Mouse (Mus musculus) midbrain, postnatal 0 days (tissue): Measurements from ENCODE around the gene Slc9a8. TPM values are rescaled to one million over a fixed set of nuclear protein-coding genes. Genes with fewer than 3 reads are reported as not detected.

Source experiments
- ATAC-seq: fragments of 200-750 bp; cut with Nextera tagmentation; 2 replicates; pipeline ENCODE4 v1.8.0; 2017; ENCODE audit warnings: moderate number of reproducible peaks, mild to moderate bottlenecking, moderate TSS enrichment, moderate library complexity; ENCODE audit not compliant: low FRiP score
- DNase-seq: peaks from one replicate; pipeline ENCODE4 v3.0.0-alpha.2; 2015; ENCODE audit warnings: low spot score
- H3K27ac ChIP-seq: fragments of 300-500 bp; sonication (generic); 2 replicates; pipeline ENCODE4 v1.5.1; 2014; ENCODE audit warnings: low read depth, mild to moderate bottlenecking, low read length, mixed read lengths
- H3K27me3 ChIP-seq: fragments of 300-500 bp; sonication (generic); 2 replicates; pipeline ENCODE4 v1.6.1; 2014; ENCODE audit warnings: low read length, control low read depth, mixed read lengths; ENCODE audit not compliant: insufficient read depth
- H3K36me3 ChIP-seq: fragments of 300-500 bp; sonication (generic); 2 replicates; pipeline ENCODE4 v1.6.1; 2014; ENCODE audit warnings: low read length, control low read depth, mixed read lengths; ENCODE audit not compliant: insufficient read depth
- H3K4me1 ChIP-seq: fragments of 300-500 bp; sonication (generic); 2 replicates; pipeline ENCODE4 v1.6.1; 2014; ENCODE audit warnings: mild to moderate bottlenecking, control low read depth, antibody characterized with exemption, low read length, mixed read lengths; ENCODE audit not compliant: insufficient read depth
- H3K4me2 ChIP-seq: fragments of 300-500 bp; sonication (generic); 2 replicates; pipeline ENCODE4 v1.6.1; 2014; ENCODE audit warnings: low read depth, mild to moderate bottlenecking, low read length, mixed read lengths; ENCODE audit not compliant: poor library complexity, severe bottlenecking
- H3K4me3 ChIP-seq: fragments of 300-500 bp; sonication (generic); 2 replicates; pipeline ENCODE4 v1.5.1; 2014; ENCODE audit warnings: low read depth, mild to moderate bottlenecking, low read length, moderate library complexity
- H3K9ac ChIP-seq: fragments of 300-500 bp; sonication (generic); replicated peaks from 2 replicates; pipeline ENCODE4 v1.6.1; 2014; ENCODE audit warnings: mild to moderate bottlenecking, low read length, moderate library complexity, mixed read lengths; ENCODE audit not compliant: poor library complexity, severe bottlenecking
- H3K9me3 ChIP-seq: fragments of 300-500 bp; sonication (generic); 2 replicates; pipeline ENCODE4 v1.6.1; 2016; ENCODE audit warnings: low read length, control low read depth
- CTCF ChIP-seq: IDR thresholded peaks from 2 replicates; pipeline ENCODE4 v1.5.1; 2016; ENCODE audit warnings: antibody characterized with exemption, mild to moderate bottlenecking
- WGBS: fragments of 180-500 bp; shearing (Covaris S2); extraction: QIAGEN DNeasy Blood & Tissue Kit; methylation state at CpG from one replicate; pipeline ENCODE4 v1.1.7; 2014; 5-methylcytosine and 5-hydroxymethylcytosine counted together
- polyA plus RNA-seq: library from polyadenylated mRNA; unstranded; fragments of >200 nt; fragmentation: Nextera tagmentation; extraction: Ambion mirVana; gene quantifications from 2 replicates; pipeline ENCODE4 v1.2.1, GENCODE M21; 2015
- total RNA-seq: library from RNA; depleted of rRNA; stranded (reverse); fragments of >200 nt; gene quantifications from 2 replicates; pipeline ENCODE4 v1.2.3, GENCODE M21; 2014

Slc9a8 gene
- total and polyA plus RNA-seq, 2 experiments from 2014 or later = 17.9 to 30.6 TPM

DNA sequence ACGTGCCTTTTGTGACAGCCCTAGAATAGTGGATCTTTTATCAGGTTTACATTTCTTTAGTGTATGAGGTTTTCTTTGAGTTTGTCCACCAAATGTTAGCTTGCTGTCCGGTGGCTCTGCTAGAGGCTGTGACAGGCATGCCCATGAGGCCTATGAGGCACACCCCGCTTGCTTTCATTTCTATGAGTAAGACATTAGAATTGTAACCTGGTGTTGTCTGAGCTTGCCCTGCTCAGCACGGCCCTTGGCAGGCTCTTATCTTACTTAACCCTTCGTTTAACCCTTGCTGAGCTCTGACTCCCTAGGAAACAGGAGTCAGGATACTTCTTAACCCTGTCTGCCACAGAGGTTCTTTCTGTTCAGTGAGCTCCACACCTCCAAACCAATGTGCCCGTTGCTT lies 3.9 kb downstream of the Slc9a8 start:
- TF ChIP-seq CTCF = no peak
- no peaks in the 10 kb centered on the region for H3K27me3 ChIP-seq
- peaks cover 36% of the 10 kb centered on the region for H3K36me3 ChIP-seq
- ATAC-seq (no peak), DNase-seq (no peak)
- no peak overlapping the region for H3K4me3 ChIP-seq
- no peak overlapping the region for H3K4me2 ChIP-seq
- H3K9ac ChIP-seq = no peak overlapping the region
- WGBS = 87% methylated on average over 6 of the region's 6 CpGs
- no peaks in the 10 kb centered on the region for H3K9me3 ChIP-seq
- H3K27ac ChIP-seq = no peak overlapping the region
- H3K4me1 ChIP-seq = peaks cover 12% of the 10 kb centered on the region; the same call in 1 of the 2 replicates

DNA sequence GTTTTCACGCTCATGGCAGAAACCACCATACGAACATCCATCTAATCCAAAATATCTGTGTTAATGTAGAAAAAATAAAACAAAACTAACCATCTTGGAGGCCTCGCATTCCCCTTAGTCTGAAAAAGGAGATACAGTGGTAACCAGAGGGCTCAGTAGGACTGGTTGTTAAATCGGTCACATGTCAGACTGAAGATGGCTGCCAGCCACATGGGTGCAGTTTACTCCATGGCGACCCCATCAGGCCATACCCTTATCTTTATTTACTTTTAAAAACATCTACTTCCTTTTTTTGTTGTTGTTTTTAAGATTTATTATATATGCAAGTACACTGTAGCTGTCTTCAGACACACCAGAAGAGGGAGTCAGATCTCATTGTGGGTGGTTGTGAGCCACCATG lies 8.1 kb downstream of the Slc9a8 start:
- Histone ChIP-seq H3K36me3 (peaks cover 32% of the 10 kb centered on the region), H3K27me3 (no peaks in the 10 kb centered on the region), H3K27ac (no peak overlapping the region), H3K9me3 (no peaks in the 10 kb centered on the region), H3K4me1 (no peaks in the 10 kb centered on the region), H3K4me2 (no peak overlapping the region), H3K4me3 (no peak overlapping the region), H3K9ac (no peak overlapping the region)
- no peak for ATAC-seq
- 95% methylated on average over 5 of the region's 5 CpGs for WGBS
- DNase-seq = no peak
- TF ChIP-seq CTCF = no peak

DNA sequence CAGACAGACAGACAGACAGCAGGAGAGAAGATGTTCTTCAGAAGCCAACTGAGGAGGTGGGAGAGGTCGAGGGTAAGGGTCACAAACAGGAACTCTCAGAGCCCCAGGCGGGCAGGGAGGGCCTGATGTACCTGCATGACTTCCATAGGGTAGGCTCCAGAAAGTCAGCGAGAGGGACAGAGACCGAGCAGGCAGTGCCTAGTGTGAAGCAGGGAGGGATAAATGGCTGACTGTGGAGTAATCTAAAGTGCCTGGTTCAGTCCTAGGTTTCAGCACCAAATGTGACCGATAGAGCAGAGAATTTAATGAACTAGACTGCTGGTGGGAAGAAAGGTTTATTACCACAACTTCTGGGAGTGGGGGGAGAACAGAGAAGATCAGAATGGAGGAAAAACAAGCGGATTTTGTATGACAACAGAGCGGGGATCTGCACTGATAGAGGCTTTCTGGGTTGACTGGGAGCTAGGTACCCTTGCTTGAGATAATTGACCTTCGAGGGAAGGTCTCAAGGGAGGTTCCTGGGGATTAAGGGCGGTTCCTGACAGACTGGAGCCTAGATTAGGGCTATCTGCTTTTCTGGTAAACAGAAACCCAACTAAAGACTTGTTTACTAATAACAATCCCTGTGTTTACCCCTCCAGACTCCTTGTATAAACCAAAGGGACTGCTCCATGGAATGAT lies 9.4 kb downstream of the Slc9a8 start:
- H3K27ac ChIP-seq = no peak overlapping the region
- H3K9me3 ChIP-seq = no peaks in the 10 kb centered on the region
- H3K4me2 ChIP-seq = no peak overlapping the region
- H3K36me3 ChIP-seq = peaks cover 27% of the 10 kb centered on the region
- ATAC-seq (no peak), DNase-seq (no peak)
- WGBS = 73% methylated on average over 9 of the region's 9 CpGs
- no peaks in the 10 kb centered on the region for H3K27me3 ChIP-seq
- no peak overlapping the region for H3K9ac ChIP-seq
- H3K4me3 ChIP-seq = no peak overlapping the region
- no peaks in the 10 kb centered on the region for H3K4me1 ChIP-seq
- TF ChIP-seq CTCF = no peak

DNA sequence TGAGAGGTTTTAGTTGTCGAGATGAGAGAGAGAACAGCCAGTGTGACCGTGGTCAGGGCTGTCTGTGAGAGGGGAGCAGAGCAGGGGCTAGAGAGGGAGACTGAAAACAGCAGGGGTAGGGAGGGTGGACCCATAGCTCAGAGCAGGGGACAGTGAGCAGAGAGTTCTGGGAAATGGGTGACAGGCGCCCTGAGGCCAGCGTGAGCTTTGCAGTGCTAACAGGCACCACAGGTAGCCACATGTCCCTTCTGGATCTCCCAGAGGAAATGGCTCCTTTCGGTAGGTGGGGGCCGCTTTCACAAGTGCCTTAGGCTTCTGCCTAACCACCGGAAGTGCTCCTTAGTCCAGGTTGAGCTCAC lies 9.9 kb downstream of the Slc9a8 start:
- H3K4me3 ChIP-seq = no peak overlapping the region
- DNase-seq = no peak
- TF ChIP-seq CTCF = no peak

DNA sequence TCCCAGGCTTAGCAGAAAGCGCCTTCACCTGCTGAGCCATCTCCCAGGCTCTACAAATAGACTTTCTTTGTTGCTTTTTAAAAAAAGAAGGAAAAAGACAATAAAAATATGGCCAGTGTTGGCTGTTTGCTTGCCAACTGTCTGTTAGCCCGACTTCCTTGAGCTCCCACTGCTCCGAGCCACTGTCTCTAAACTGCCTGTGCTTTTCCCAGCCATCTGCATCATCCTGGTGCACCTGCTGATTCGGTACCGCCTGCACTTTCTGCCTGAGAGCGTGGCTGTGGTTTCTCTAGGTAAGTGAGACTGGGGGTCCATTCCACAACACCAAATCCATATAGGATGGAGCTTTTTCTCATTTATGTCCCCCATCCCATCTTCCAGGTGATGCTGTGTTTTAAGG lies 13.1 kb downstream of the Slc9a8 start:
- 95% methylated on average over 6 of the region's 6 CpGs for WGBS
- no peak overlapping the region for H3K9ac ChIP-seq
- H3K4me1 ChIP-seq = no peaks in the 10 kb centered on the region
- no peaks in the 10 kb centered on the region for H3K9me3 ChIP-seq
- no peak overlapping the region for H3K4me2 ChIP-seq
- no peaks in the 10 kb centered on the region for H3K27me3 ChIP-seq
- H3K4me3 ChIP-seq = no peak overlapping the region
- DNase-seq = no peak
- no peak overlapping the region for H3K27ac ChIP-seq
- peaks cover 6% of the 10 kb centered on the region for H3K36me3 ChIP-seq
- ATAC-seq = no peak
- no peak for TF ChIP-seq CTCF

More for the DNA sequence above, 9.9 kb downstream of the Slc9a8 start:
- whole genome bisulfite sequencing = 89% methylated on average over 7 of the region's 7 CpGs
- ATAC-seq = no peak
- Histone ChIP-seq H3K27me3 (no peaks in the 10 kb centered on the region), H3K27ac (no peak overlapping the region), H3K4me2 (no peak overlapping the region), H3K4me1 (no peaks in the 10 kb centered on the region), H3K9me3 (no peaks in the 10 kb centered on the region), H3K36me3 (peaks cover 23% of the 10 kb centered on the region), H3K9ac (no peak overlapping the region)

DNA sequence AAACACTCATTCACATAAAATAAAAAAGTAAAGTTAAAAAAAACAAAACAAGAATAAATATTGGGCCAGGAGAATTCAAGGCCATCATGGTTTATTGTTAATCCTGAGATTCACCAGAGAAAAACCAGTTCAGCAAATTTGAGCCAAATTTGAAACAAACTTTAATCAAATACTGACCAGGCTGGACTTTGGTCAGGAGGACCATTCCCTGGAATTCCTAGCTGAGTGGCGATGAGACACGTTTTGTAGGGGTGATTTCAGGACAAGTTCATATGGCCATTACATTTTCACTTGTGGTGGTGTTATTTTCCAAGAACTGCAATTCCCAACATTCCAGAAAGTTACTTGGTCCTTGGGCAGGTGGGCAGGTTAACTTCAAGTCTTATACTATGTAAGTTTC lies 14.1 kb downstream of the Slc9a8 start:
- Histone ChIP-seq H3K4me1 (no peaks in the 10 kb centered on the region), H3K27ac (no peak overlapping the region), H3K36me3 (peaks cover 6% of the 10 kb centered on the region), H3K4me3 (no peak overlapping the region), H3K9me3 (no peaks in the 10 kb centered on the region), H3K27me3 (no peaks in the 10 kb centered on the region), H3K4me2 (no peak overlapping the region), H3K9ac (no peak overlapping the region)
- TF ChIP-seq CTCF = no peak
- ATAC-seq (no peak), DNase-seq (no peak)
- 91% methylated on average over 2 of the region's 2 CpGs for WGBS
